Mouse (Mus musculus): ENCODE results near the gene Hsf5. TPM values are rescaled to one million over a fixed set of nuclear protein-coding genes. Genes with fewer than 3 reads are reported as not detected.

Hsf5 gene
- polyA plus RNA-seq, 1 experiment from 2014 or later = 0.39 TPM

DNA sequence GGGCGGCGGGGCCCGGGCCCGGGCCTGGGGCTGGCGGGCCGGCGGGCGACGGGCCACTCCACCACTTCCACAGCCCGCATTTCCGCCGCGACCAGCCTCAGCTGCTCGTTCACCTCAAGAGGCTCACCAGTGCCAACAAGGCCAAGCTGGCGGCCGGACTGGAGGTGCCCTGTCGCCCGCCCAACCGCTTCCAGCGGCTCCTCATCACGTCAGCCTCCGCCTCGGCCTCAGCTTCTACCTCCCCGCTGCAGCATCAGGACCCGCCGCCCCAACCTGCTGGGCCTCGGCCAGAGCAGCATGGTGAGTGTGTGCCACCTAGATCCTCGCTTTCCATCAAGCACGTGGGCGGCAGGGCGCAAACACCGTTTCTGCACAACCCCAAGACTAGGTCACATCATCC, 642 bp downstream of the Hsf5 start:
- Histone ChIP-seq H3K27me3 (ENCODE audit: insufficient read depth, poor library complexity, severe bottlenecking) (no peaks in the 10 kb centered on the region), H3K36me3 (peaks cover 92% of the 10 kb centered on the region), H3K27ac (no peak overlapping the region), H3K9me3 (peaks cover 10% of the 10 kb centered on the region), H3K4me1 (replicated peaks) (no peaks in the 10 kb centered on the region), H3K4me3 (no peak overlapping the region)
- WGBS = 93% methylated on average over 32 of the region's 32 CpGs
- DNase-seq (ENCODE audit: low spot score) = no peak

DNA sequence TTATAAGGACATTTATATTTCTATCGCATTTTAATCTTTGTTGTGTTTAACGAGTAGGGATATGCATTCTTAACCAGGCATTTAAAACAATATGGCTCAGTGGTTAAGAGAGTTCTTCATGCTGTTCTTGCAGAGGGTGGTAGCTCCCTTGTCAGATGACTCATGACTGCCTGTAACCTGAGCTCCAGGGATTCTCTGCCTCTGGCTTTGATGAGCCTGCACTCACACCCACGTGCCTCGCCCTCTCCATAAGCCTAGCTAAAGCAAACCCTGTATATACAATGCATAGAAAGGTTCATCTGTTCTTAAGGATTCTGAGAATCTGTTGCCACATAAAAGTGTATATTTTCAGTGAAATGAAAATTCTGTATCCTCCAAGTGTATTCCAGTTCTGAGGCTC, 6.2 kb downstream of the Hsf5 start:
- H3K36me3 ChIP-seq = peaks cover 78% of the 10 kb centered on the region
- no peaks in the 10 kb centered on the region for H3K9me3 ChIP-seq

DNA sequence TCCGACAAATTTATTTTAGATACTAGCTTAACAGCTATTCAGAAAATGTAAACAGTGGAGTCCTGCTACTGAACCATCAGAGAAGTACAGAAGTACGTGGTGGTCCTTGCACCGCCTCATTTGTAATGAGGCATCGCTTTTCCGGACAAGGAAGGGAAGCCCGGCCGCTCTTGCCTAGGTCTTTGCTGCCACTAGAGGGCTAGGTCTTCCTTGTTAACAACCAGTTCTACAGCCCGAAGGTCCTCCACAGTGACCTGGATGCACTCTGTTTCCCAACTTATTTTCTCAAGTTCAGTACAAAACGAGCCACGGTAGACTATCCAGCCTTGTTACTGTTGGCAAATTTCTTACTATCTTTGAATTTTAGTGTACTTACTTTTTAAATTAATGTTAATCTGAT, 12.9 kb downstream of the Hsf5 start:
- no peaks in the 10 kb centered on the region for H3K4me1 ChIP-seq (replicated peaks)
- no peaks in the 10 kb centered on the region for H3K9me3 ChIP-seq
- no peaks in the 10 kb centered on the region for H3K27me3 ChIP-seq (ENCODE audit: insufficient read depth, poor library complexity, severe bottlenecking)
- WGBS = 40% methylated on average over 10 of the region's 10 CpGs
- no peak overlapping the region for H3K4me3 ChIP-seq
- no peak overlapping the region for H3K27ac ChIP-seq
- H3K36me3 ChIP-seq = peaks cover 19% of the 10 kb centered on the region
- DNase-seq (ENCODE audit: low spot score) = peak; percentile 35

More for the DNA sequence above, 6.2 kb downstream of the Hsf5 start:
- Histone ChIP-seq H3K27ac (no peak overlapping the region), H3K4me3 (no peak overlapping the region), H3K27me3 (ENCODE audit: insufficient read depth, poor library complexity, severe bottlenecking) (no peaks in the 10 kb centered on the region), H3K4me1 (replicated peaks) (no peaks in the 10 kb centered on the region)
- 82% methylated on average over 4 of the region's 4 CpGs for WGBS
- no peak for DNase-seq (ENCODE audit: low spot score)

DNA sequence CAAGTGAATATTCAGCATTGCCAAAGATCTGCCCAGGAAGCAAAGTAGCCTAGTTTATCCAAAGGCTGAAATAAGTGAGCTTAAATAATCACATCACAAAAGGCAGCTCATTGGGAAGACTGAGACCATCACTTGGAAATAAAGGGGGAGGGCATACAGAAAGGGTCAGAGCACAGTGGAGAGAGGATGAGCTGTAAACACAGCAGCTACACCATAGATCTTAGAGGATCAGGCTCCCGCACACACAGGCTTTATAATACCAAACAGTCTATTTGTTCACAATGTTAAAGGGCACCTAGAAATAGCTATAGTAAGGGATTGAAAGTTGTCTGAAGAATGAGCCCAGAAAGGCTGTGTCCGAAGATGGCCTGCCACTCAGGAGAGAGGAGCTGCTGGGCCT, 21.8 kb downstream of the Hsf5 start:
- WGBS = 10% methylated on average over 2 of the region's 2 CpGs
- Histone ChIP-seq H3K9me3 (no peaks in the 10 kb centered on the region), H3K27ac (peak overlapping the region; percentile 87), H3K27me3 (ENCODE audit: insufficient read depth, poor library complexity, severe bottlenecking) (no peaks in the 10 kb centered on the region), H3K4me3 (peak overlapping the region; percentile 50), H3K36me3 (0 out of 2 replicates have a peak, but pooled peaks cover 4% of the 10 kb centered on the region), H3K4me1 (replicated peaks) (peaks cover 12% of the 10 kb centered on the region)
- DNase-seq (ENCODE audit: low spot score) = no peak

DNA sequence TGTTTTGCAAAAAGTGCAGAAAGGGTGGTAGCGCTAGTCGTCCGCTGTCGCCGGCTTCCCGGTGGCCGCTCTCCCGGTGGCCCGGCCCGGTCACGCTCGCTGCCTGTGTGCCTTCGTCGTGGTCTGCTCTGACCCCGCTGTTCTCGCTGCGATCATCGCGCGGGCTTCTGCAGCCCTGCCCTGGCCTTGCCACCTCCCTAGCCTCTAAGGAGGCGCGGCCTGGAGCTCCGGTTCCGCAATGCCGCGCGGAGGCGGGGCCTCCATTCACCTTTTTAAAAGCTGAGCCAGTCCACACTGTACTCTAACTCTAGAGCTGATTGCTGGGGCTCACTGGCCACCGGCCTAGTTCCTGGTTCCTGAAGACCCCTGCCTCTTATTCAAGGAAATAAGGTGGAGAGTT, 22.2 kb downstream of the Hsf5 start:
- H3K4me3 ChIP-seq = peak overlapping the region; percentile 50
- 1% methylated on average over 29 of the region's 29 CpGs for WGBS
- no peaks in the 10 kb centered on the region for H3K27me3 ChIP-seq (ENCODE audit: insufficient read depth, poor library complexity, severe bottlenecking)
- peak; percentile 78 for DNase-seq (ENCODE audit: low spot score)
- 0 out of 2 replicates have a peak, but pooled peaks cover 4% of the 10 kb centered on the region for H3K36me3 ChIP-seq
- H3K9me3 ChIP-seq = no peaks in the 10 kb centered on the region
- peak overlapping the region; percentile 87 for H3K27ac ChIP-seq
- H3K4me1 ChIP-seq (replicated peaks) = peaks cover 12% of the 10 kb centered on the region

DNA sequence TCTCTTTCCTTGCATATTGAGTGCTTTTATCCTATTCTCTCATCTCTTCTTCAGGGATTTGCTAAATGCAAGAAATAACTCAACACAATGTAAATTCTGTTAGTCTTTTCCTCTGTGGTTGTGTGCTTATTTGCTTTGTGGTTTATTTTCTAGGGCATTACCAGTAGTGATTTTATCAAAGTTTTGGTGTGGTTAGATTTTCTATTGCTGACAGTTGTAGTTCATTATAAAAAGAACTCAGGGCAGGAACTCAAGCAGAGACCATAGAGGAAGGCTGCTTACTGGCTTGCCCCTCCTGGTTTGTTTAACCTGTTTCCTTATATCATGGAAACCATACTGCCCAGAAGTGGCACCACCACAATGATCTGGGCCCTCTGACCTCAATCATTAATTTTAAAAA, 25.9 kb downstream of the Hsf5 start:
- Histone ChIP-seq H3K4me3 (no peak overlapping the region), H3K27ac (no peak overlapping the region), H3K9me3 (no peaks in the 10 kb centered on the region), H3K4me1 (replicated peaks) (peaks cover 12% of the 10 kb centered on the region), H3K36me3 (no peaks in the 10 kb centered on the region), H3K27me3 (ENCODE audit: insufficient read depth, poor library complexity, severe bottlenecking) (no peaks in the 10 kb centered on the region)
- no peak for DNase-seq (ENCODE audit: low spot score)

DNA sequence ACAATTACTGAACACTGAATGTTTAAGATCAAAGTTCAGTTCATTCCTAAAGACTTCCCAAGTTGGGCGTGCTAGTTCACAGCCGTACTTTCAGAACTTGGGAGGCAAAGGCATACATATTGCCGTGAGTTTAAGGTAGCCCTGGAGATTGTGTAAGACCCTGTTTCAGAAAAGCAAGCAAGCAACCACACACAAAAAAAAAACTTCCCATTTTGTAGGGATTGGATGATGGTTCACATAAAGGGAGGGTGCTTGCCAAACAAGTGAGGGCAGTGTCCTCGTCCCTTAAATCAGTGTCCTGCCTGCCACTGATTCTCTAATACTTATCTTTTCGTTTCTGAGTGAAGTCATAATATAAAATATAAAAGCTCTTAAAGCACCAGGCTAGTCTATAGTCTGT, 37.7 kb downstream of the Hsf5 start:
- Histone ChIP-seq H3K4me3 (no peak overlapping the region), H3K27ac (no peak overlapping the region), H3K36me3 (no peaks in the 10 kb centered on the region), H3K4me1 (replicated peaks) (no peaks in the 10 kb centered on the region), H3K27me3 (ENCODE audit: insufficient read depth, poor library complexity, severe bottlenecking) (no peaks in the 10 kb centered on the region), H3K9me3 (no peaks in the 10 kb centered on the region)
- DNase-seq (ENCODE audit: low spot score) = no peak
- WGBS = 83% methylated on average over 5 of the region's 5 CpGs

DNA sequence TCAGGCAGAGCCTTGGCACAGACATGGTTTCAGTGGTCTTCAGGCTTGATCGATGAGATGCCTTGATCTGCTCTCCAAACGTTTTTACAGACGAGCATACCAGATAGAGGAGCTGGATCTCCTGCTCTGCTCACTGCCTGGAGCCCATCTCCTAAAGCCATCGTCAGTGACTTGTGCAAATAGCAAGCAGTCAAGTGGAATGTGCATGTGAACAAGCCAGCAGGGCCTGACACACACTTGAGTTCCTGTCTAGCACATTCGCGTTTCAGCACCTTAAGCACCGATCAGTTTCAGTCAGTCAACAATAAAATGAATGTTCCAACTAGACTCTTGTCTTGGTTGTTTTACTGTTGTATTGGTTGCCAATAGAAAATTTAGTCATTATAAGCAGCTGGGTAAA, 42.3 kb downstream of the Hsf5 start:
- H3K36me3 ChIP-seq = no peaks in the 10 kb centered on the region
- no peak for DNase-seq (ENCODE audit: low spot score)
- no peak overlapping the region for H3K27ac ChIP-seq
- WGBS = 80% methylated on average over 7 of the region's 7 CpGs
- H3K9me3 ChIP-seq = no peaks in the 10 kb centered on the region
- peaks cover 18% of the 10 kb centered on the region for H3K27me3 ChIP-seq (ENCODE audit: insufficient read depth, poor library complexity, severe bottlenecking)
- peaks cover 6% of the 10 kb centered on the region; the same call in 1 of the 2 replicates for H3K4me1 ChIP-seq (replicated peaks)
- no peak overlapping the region for H3K4me3 ChIP-seq

DNA sequence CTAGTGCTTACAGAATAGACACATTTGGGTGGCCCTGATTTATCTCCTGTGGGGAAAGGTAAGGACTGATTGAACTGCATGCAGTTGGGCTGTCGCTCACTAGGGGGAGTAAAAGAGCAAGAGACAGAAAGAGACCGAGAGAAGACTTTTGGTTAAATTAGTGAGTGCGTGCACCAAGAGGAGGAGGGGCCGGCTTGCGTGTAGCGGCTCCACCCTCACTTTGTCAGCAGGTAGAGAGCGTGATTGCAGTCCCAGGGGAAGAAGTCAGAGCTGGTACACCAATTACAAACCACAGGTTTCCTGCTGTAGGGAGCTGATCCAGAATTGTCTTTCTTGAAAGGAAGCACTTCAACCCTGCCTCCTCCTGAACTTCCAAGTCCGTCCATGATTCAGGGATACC, 45.4 kb downstream of the Hsf5 start, which contains the start of gene Rnf43:
Gene Rnf43 (plus strand): TSS at position 316 of the 400 bp plus-strand sequence.
- peak; percentile 83 for DNase-seq (ENCODE audit: low spot score)
- peaks cover 22% of the 10 kb centered on the region for H3K27me3 ChIP-seq (ENCODE audit: insufficient read depth, poor library complexity, severe bottlenecking)
- WGBS = 0% methylated on average over 8 of the region's 8 CpGs
- peaks cover 6% of the 10 kb centered on the region; the same call in 1 of the 2 replicates for H3K4me1 ChIP-seq (replicated peaks)
- no peaks in the 10 kb centered on the region for H3K9me3 ChIP-seq
- H3K4me3 ChIP-seq = peak within 1 kb of the TSS; percentile 46
- no peak within 1 kb of the TSS for H3K27ac ChIP-seq
- H3K36me3 ChIP-seq = no peaks in the 10 kb centered on the region

DNA sequence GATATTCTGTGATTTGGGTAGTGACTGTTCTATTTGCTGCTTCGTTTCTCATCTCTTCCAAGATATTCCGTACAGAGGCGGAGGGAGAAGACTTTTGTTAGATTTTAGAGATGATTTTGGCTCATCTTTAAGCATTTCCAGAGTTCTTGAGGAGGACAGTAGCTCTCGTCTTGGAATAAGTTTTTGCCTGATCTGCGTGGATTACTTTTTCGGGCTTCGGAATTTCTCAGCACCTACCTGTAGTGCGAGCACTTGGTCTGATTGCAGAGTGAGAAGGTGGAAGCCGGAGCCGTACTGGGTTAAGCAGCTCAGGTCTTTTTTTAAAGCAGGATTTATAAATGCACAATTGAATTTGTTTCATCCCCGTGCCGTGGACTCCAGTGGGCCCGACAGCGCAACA, 45.9 kb downstream of the Hsf5 start:
- Histone ChIP-seq H3K9me3 (no peaks in the 10 kb centered on the region), H3K36me3 (no peaks in the 10 kb centered on the region), H3K4me1 (replicated peaks) (peaks cover 6% of the 10 kb centered on the region; the same call in 1 of the 2 replicates), H3K27me3 (ENCODE audit: insufficient read depth, poor library complexity, severe bottlenecking) (peaks cover 22% of the 10 kb centered on the region), H3K27ac (no peak overlapping the region), H3K4me3 (peak overlapping the region; percentile 46)
- DNase-seq (ENCODE audit: low spot score) = peak; percentile 12
- 19% methylated on average over 14 of the region's 14 CpGs for WGBS

DNA sequence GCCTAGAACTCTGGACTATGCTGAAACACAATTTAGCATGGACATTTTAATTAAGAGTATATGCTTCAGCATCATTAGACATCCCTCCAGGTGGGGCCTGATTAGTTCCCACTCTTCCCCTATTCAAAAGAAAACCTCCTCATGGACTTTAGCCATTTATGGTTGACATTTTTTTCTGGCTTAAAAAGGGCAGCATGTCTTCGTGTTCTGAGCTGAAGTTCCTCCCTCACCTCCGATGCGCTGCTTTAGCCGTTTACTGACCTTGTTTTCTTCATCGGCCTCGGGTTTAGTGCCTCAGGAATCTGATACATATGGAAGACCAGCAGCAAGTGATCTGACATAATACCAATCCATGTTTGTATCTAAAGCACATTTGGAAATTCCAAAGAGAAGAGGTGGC, 47.0 kb downstream of the Hsf5 start:
- WGBS = 81% methylated on average over 6 of the region's 6 CpGs
- Histone ChIP-seq H3K4me1 (replicated peaks) (peaks cover 6% of the 10 kb centered on the region; the same call in 1 of the 2 replicates), H3K36me3 (no peaks in the 10 kb centered on the region), H3K27me3 (ENCODE audit: insufficient read depth, poor library complexity, severe bottlenecking) (peaks cover 22% of the 10 kb centered on the region), H3K9me3 (no peaks in the 10 kb centered on the region), H3K27ac (no peak overlapping the region), H3K4me3 (no peak overlapping the region)
- DNase-seq (ENCODE audit: low spot score) = no peak

DNA sequence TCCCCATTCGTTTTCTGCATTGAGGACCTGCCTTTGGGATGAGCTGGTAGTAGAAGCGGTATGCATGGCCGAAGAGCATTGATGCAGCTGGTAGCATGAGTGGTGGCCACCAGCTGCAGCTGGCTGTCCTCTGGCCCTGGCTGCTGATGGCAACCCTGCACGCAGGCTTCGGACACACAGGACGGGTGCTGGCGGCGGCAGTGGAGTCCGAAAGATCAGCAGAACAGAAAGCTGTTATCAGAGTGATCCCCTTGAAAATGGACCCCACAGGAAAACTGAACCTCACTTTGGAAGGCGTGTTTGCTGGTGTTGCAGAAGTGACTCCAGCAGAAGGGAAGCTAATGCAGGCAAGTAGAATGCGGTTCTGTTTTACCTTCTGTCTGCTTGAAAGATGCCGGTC, 47.6 kb downstream of the Hsf5 start:
- Histone ChIP-seq H3K36me3 (no peaks in the 10 kb centered on the region), H3K4me3 (0 out of 2 replicates have a peak overlapping the region, but pooled peaks have one; percentile 7), H3K9me3 (no peaks in the 10 kb centered on the region), H3K27me3 (ENCODE audit: insufficient read depth, poor library complexity, severe bottlenecking) (peaks cover 22% of the 10 kb centered on the region), H3K4me1 (replicated peaks) (peaks cover 6% of the 10 kb centered on the region; the same call in 1 of the 2 replicates), H3K27ac (no peak overlapping the region)
- no peak for DNase-seq (ENCODE audit: low spot score)
- 81% methylated on average over 12 of the region's 12 CpGs for WGBS

DNA sequence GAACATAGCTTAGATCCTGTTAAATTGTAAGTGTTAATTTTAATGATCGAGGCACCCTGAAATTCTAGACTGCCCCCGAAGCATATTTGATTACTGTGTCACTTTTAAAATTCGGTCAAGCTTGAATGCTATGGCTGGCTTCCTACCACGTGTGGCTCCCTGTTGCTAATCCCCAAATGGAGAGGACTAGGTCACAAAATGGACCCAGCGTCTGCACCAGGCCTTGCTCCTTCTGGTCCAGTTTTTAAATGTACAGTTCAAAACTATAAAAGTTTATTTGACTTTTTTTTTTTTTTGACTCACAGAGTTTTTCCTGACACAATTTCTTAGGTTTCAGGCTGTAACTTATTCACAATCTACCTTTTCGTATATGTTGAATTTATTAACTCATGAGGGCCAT, 48.3 kb downstream of the Hsf5 start:
- no peaks in the 10 kb centered on the region for H3K36me3 ChIP-seq
- H3K4me1 ChIP-seq (replicated peaks) = peaks cover 6% of the 10 kb centered on the region; the same call in 1 of the 2 replicates
- peaks cover 22% of the 10 kb centered on the region for H3K27me3 ChIP-seq (ENCODE audit: insufficient read depth, poor library complexity, severe bottlenecking)
- DNase-seq (ENCODE audit: low spot score) = no peak
- 79% methylated on average over 6 of the region's 6 CpGs for WGBS
- H3K27ac ChIP-seq = no peak overlapping the region
- no peaks in the 10 kb centered on the region for H3K9me3 ChIP-seq
- H3K4me3 ChIP-seq = no peak overlapping the region

DNA sequence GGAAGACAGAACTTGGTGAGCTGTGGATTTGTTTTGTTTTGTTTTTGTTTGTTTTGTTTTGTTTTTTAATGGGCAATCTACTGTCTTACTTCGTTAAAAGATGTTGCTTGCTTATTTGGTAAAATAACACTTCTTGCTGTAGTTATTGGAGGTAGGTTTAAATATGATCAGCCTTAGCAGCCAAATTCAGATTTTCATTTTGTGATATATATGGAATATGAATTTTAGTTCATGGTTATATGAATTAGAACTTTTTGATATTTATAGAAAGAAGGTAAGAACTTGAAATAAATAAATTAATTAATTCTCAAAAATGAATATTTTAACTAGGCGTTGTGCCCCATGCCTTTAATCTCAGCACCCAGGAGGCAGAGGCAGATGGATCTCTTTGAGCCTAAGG, 48.7 kb downstream of the Hsf5 start:
- H3K27me3 ChIP-seq (ENCODE audit: insufficient read depth, poor library complexity, severe bottlenecking) = peaks cover 22% of the 10 kb centered on the region
- no peaks in the 10 kb centered on the region for H3K36me3 ChIP-seq
- WGBS = 84% methylated on average over 2 of the region's 2 CpGs
- DNase-seq (ENCODE audit: low spot score) = no peak
- no peaks in the 10 kb centered on the region for H3K9me3 ChIP-seq
- peaks cover 6% of the 10 kb centered on the region; the same call in 1 of the 2 replicates for H3K4me1 ChIP-seq (replicated peaks)
- H3K27ac ChIP-seq = no peak overlapping the region
- no peak overlapping the region for H3K4me3 ChIP-seq
